Mouse (Mus musculus): ENCODE measurements around the gene Dpf3.

The Dpf3 gene

DNA sequence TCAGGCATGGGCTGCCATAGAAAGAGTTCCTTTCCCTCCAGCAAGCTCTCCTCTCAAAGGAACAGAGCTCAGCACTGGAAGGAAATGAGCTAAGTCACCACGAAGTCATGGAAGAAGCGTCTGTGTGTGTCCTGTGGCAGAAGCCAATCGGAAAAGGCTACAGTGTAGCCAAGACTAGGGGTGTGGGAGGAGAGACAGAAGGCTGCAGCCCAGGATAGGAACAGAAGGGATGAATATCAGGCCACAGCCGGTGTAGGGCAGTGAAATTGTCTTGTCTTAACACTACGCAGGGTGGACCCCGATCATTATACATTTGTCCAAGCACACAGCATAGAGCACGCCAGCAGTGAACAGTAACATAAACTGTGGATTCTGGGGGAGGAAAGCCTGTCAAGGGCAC, 157.5 kb downstream of the Dpf3 start:
- DNase-seq, result no peak

DNA sequence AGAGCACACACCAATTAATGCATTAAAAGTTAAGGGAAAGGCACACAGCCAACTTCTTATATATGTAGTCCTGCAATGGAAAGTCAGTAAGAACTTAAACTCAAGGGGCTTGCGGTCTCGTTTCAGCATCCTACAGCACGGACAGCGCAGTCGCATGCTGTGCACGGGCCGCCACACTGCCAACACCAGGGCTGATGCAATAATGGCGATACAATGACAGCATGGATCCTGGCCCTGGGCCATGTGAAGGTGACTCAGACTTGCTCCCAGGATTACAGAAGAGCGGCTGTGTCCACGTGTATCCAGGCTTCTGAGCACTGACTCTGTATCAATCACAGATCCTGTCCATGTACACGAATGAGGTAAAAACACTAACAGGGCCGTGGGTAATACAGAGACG, 158.6 kb downstream of the Dpf3 start:
- peak; percentile 72 for DNase-seq

DNA sequence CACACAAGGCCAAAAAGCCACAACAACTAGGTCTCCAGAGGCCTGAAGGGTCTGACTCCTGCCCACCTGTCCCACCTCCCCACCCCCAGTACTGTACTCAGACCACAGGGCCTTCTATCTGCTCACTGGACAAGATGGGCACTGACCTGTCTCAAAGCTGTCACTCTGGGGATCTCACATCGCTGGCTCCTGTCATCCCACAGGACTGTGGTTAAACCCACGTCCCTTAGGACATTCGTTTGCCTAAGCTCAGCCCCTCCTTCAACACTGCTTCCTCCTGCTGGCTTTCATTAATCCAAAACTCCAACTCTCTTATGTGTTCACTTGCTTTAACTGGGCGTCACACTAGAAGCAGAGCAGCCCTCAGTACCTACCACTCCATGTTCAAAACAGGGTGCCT, 159.0 kb downstream of the Dpf3 start:
- no peak for DNase-seq

DNA sequence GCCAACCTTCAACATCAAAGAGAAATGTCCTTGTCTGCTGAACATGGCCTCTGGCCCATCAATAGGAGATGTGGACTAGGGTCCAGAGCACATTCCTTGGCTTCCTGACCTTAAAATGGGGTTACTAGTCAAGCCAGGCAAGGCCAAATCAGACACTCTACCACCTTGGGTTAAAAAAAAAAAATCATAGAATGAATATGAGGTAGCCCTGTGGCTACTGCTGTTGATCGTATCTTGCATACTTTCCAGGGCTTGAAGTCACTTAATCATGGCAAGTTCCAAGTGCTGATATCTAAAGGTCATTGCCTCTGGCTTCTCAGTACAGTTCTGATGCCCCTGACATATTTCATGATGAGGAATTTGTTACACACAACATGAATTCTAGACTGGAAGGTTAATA, 160.1 kb downstream of the Dpf3 start:
- no peak for DNase-seq

DNA sequence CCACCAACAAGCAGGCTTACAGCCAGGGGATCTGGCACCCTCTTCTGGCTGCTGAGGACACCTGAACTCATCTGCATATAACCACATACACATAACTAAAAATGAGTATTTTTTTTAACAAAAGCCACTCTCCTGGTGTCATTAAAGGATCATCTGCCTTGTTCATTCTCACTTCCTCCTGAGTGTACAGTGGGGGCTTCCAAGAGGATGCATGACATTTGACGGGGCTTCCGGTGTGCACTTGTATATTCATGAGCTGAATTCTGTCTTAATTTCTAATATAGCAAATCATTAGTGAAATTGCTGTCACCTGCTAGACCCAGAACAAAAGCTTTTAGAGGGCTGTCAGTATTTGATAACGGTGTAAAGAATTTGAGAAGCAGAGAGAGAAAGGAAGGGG, 166.8 kb downstream of the Dpf3 start:
- DNase-seq, result no peak

DNA sequence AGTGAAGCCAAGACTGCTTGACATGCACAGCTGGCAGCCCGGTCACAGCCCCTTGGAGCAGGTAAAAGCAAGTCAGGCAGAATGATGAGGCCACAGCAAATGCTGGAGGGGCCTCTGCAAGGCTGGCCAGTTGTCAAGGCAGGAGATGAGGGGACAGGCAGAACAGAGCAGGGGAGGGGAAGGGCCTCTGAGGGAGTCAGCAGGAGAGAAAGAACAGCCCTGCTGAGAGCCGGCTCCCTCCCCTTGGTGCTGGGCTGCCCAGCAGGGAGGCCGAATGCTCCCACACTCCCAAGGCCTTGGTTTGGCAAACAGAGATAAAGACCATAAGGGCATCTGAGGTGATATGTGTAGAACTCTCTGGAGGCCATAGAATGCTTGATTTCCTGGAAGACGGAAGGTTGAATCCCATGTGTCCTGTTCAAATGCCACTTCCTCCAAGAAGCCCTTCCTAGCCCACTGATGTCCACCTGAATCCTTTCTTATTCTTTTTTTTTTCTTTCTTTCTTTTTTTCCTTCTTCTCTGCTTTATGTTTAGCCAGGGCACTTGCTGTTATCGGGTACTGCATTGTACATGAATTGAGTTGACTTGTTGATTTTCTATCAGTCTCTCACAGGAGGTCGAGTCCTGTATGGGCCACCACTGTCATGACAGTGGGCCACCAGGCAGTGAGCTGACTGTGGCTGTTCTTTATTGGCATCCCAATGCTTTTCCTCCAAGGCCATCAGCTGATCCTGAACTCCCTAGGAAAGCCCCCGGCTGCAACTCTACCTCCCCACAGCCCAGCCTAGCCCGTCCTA, 169.7 kb downstream of the Dpf3 start:
- DNase-seq, result peak; percentile 62

DNA sequence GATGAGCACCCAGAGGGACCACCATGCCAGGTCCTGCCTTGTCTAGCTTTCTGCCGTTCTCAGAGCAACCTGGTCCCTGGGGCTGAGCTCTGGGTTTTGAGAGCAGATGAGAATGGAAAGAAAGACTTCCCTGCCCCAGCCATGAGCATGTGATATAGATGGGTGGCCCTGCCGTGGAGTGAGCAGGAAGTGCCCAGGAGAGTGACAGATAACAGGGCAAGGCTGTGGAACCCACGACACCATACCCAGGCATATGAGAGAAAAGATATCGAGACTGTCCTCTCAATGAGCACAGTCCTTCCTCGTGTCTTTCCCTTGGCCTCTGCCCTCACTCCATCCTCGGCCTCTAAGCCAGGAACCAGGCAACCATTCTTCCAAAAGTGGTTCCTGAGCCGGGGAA, 172.8 kb downstream of the Dpf3 start:
- no peak for DNase-seq

DNA sequence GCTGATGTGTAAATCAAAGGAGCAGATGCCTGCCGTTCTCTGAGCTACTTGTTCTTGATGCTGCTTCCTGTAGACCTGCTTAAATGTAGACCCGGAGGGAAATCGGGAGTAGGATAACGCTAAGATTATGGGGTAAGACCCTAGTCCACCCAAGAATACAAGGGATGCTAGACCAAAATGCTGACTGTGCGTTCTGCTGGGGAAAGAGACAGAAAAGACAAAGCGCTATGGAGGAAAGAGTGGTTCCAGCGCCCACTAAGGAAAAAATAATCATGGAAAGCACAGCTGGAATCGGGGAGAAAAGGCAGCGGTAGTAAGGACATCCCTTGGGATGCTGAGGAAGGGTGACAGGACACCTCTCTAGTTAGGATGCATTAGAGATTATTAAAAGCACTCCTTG, 174.7 kb downstream of the Dpf3 start:
- no peak for DNase-seq

DNA sequence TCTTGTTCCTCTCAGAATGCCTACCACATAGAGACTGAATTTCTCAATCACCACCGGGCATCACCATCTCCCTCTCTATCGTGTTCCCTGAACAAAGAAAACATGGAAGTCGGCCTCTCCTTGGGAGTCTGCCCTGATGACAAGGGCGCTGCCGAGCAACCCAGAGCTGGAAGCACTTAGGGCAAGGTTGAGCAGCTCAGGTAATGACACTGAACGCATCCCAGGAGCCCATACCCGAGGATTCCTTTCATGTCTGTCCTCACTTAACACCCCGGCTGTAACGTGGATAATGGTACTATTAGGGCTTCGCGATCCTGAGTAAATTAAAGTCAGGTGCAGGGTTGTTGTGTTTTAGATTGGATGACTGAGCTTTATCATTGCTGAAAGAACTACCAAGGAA, 176.9 kb downstream of the Dpf3 start:
- DNase-seq, result no peak

DNA sequence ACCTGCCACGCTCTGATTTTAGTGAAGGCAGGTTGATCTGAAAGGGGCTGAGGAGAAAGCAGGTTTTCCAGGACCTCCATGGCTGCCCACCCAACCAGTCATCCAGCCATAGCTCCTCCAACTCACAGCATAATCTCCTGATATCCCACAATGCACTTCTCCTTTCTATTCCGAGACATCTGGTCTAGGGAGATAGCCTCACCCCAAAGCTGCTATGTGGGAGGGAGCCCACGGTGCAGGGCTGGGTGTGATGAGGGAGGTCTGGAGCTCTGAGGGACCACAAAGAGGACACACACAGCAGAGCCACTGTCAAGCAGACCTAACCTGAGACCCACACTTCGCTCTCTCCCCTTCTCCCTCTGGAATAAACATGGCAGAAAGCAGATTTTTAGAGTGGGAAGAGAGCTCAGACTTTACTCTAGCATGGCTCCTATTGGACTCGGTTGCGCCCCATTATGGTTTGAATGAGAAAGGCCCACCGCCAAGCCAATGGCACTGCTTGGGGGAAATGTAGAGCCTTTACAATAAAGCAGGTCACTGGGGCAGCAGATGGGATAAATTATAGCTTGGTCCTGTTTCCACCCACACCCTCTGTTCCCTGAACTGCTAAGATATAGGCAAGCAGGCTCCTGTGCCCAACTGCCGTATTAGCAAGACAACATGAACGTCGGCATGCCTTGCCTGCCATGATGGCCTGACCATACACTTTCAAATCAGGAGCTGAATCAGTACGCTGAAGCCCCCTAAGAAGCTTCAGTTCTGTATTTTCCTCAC, 178.3 kb downstream of the Dpf3 start:
- DNase-seq, result no peak

DNA sequence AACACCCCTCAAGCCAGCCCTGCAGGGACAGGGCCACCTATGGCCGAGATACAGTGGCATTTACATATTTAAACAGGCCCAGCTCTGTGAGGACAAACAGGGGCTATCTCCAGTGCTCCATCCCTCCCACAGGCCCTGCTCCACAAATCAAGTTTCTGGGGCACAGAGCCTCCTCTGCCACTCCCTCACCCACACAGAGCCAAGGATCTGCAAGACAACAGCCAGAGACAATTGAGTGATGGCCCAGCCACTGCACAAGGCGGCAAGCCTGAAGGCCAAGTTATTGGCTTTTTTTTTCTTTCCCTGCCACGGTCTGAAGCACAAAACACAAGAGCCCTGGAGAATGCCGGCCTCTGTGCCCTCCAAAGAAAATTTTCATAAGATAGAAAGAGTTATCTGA, 178.9 kb downstream of the Dpf3 start:
- DNase-seq, result no peak

DNA sequence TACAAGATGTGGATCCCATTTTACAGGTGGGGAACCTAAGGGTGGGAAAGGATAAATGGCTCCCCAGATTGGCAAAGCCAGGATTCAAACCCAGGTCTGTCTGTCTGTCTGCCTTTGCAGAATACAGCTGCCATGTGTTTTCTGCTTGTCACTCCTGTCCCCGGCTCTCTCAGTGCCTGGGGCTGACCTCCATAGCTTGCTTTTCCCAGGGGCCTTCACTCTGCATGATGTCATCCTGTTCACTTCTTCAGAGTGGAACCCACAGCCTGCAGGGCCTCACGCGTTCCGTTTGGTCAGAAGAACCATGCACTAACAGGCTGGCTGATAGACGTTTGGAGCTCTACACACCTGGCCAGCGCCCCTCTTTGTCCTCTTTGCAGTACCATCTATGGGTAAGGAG, 184.3 kb downstream of the Dpf3 start:
- peak; percentile 58 for DNase-seq

DNA sequence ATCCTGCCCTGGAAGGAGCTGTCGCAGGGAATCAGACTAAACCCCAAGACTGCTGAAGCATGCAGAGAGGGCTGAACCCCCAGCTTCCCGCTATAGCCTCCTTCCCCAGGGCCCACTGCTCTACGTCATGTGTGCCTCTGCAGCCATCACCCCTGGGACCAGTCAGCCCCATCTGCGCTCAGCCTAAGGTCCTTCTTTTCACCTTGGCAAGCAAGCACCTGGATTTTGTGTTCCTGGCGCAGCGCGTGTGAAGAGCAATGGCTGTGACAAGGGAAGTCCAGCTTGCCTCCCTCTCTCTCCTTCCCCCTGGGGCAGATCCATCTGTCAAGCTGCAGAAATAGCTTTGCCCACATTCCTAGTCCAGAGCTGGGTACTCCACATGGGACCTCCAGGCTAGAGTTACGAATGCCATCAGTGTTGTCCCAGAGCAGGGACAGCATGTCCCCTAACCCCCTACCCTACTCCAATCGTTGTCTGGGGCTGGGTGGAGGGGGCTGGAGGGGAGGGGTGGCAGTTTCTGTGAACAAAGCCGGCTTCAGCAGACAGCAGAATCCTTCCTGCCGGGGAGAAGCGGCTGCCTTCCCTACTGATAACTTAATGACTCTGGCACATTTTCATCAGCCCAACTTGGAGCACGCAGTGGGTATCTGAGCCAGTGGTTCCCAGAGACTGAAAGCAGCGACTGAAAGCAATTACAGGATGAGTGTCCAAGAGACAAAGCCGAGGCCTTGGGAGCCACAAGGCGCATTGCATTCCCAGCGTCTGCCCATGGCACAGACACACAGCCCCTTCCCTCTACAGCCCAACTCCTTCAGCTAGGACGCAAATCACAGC, 185.0 kb downstream of the Dpf3 start:
- DNase-seq, result peak; percentile 96

DNA sequence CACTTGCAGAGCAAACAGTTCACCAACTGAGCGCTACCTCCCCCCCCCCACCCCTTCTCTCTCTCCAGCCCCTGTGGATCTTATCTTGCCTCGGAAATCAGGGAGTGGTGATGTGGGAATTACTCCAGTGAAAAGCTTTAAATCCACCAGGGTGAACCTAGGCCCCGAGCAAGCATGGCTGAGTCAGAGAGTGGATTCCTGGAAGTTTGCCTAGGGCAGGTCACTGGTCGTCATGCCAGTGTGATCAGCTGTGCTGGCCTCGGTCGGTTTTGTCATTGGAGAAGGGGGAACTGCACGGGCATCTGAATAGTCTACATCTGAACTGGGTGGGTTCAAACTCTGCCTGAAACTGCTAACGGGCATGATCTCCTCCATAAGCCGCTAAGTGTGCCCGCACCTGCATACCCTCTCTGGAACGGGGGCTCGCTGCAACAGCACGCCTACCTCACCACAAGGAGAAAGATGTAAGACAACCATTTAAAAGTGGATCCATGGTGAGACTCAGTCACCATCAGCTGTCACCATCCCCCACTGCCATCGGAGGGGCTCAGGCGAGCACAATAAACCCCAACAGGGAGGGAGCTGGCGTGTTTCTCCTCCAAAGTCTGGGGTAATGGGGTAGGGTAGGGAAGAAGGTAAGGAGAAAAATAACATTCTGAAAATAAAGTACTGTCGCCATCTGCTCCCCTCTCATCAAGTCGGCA, 185.7 kb downstream of the Dpf3 start:
- DNase-seq, result peak; percentile 68

DNA sequence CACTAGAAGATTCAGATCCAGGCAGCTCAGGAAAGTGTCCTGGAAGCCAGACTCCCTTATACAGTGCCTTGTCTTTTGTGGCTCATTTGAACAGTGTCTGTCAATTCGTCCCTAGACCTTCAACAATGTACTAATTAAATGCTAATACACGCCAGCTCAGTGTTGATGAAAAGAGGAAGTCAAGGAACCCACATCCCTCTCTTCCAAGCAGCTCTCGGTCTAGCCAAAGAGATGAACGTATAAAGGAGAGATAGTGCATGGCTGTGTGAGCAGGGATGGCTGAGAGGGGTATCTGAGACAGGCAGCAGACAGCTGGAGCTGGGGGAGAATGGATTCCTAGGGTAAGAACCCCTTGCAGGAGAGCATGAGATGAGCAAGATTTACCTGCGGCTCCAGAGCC, 189.2 kb downstream of the Dpf3 start:
- DNase-seq, result no peak

DNA sequence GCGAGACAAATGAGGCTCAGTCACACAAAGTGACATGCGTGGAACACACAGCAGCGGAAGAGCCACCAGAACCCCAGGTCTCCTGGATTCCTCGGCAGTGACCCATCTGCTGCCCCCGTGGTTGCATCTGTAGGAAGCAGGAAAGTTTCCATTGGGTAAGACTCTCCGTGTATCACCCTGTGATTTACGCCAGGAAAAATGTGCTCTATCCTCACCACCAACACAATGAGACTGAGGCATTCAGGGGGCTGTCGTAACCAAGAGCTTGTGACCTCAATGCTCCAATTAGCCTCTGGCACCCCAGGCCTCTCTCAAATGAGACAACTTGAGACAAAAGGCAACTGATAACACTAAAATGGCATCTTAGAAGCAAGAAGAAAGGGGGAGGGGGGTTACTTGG, 192.5 kb downstream of the Dpf3 start:
- no peak for DNase-seq

DNA sequence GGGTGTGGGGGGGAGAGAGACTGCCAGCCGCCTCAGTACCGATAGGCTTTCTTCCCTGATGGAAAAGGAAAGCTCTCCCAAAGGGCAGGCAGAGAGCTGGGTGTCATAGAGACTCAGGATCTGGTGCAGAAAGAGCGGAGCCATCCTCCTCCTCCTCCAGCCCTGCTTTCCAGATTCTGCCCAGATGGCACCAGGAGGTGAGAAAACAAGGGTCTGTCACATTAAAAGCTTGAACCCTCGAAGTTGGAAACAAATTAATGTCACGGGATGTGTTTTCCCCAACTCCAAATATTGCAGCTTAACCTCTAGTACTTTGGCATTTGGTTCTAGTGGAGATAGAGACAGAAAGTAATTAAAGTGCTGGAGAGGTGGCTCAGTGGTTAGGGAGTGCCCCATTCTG, 195.6 kb downstream of the Dpf3 start:
- no peak for DNase-seq

DNA sequence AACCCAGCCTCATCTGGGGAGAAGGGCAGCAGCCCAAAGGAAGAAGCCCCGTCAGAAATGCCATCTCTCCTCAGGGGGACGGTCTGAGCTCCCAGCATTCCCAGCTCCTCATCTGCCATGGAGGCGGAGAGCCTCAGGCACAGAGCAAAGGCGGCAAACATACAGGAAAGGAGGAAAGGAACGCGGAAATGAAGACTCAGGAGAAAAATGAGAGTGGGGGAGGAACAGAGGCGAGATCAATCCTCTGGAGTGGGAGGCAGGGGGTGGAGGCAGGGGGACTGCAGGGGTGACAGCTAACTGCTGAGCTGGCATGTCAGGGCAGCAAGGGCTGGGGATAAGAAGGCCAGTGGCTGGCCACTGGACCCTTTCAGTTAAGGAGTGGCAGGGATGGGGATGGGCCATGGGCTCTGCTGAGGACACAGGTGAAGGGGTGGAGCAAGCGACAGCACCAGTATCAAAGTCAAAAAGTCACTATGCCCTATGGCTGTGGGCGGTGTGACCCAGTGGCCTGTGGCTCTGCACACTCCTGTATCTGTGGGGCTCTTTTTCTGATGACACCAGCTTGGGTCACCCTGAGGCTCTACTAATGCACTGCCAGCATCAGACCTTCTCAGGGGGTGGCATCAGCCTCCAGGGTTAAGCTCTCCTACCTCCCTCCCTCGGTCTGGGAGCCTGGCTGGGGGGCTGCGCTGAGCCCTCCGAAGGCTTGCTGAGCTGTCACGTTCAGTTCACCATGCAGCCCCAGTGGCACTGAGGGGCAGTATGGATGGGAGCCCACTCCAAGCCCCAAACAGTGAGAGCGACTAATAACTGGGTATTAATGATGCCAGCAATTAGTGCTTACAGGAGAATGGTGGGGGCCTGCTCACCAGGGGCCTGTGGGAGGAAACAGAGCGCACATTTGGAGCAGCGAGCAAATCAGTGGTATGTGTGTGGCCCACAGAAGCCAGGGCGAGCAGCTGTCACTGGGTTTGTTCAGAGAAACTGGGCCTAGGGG, 200.7 kb downstream of the Dpf3 start:
- DNase-seq, result no peak

DNA sequence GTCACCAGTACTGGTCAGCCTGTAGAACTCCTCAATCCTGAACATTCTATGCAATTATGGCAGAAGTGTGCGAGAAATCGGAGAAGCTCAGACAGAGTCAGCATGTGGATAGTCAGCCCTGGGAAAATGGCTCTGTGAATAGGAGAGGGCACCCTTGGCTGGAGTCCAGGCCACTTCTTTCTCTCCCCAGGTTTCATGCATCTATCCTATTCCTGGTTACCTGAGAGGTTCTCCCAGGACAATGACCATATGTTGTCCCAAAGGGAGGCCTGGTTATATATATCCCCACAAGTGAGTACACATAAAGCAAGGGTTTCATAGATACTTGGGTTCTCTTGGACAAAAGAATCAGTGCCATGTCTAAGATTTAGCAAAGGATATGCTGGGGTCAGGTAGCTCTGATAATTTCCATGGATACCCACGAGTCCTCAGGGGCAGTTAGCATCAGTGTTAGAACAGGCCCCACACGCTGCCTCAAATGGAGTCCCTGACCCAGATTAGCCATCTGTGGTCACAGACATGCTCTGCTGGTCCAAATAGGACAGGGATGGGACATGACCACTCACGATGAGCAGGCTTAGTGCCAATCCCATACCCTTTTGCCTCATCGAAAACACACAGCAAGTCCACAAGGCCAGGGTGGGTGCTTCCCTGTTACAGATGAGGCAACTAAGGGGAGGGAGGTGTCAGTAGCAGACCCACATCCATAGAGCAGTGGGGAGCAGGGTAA, 203.8 kb downstream of the Dpf3 start:
- peak; percentile 78 for DNase-seq

DNA sequence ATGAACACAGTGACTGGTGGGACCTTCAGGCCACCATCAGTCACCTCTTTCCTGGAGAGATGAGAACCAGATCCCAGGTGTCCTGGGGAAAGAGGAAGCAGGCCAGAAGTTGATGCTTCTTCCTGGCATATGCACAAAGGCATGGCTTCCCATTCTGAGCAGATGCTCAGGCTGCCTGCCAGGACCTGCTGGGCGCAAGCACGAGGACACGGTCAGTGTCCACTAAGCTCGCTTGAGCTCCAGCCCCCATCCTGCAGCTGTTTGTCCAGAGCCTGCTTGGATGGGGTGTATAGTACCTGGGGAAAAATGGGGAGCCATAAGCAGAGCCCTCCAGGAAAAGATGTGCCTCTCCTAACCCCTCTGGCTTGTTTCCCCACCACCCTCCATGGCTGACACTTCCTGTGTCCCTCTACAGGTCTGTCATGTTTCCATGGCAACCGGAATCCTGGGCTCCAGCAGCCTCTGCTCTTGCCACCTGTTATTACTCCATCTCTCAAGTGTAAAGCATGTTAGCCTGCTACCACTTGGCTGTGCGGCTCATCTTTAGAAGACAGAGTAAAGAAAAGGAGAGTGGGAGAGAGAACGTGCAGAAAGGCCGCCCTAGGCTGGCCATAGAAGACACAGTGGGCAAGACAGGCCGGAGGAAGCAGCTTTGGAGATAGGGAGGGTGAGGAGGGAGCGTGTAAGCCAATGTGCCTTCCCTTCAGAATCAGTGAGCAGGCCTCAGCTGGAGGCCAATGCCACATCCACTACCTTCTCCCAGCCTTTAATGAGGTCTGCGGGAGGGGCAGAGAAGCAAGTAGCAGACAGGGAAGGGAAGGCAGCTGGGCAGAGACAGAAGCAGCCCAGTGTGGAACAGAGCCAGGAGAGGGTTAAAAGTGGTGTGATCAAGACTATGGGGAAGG, 209.7 kb downstream of the Dpf3 start:
- DNase-seq, result peak; percentile 88
